Mouse (Mus musculus) Patski (cell line): ENCODE results near the gene Oprl1. TPM values are rescaled to one million over a fixed set of nuclear protein-coding genes. Genes with fewer than 3 reads are reported as not detected.

Source experiments
- ATAC-seq: fragments of 100-300 bp; one replicate; pipeline ENCODE4 v1.8.0; 2021
- CTCF ChIA-PET: fragments of 350-600 bp; sonication (Branson Sonifier 250); formaldehyde crosslinking; loops from one replicate; lab custom pipeline; 2022; ENCODE audit warnings: inconsistent platforms; lab: Charles Lee
- POLR2A ChIA-PET: fragments of 350-600 bp; sonication (Branson Sonifier 250); formaldehyde crosslinking; loops from one replicate; lab custom pipeline; 2022; ENCODE audit warnings: antibody characterized with exemption, inconsistent platforms; lab: Charles Lee
- DNase-seq: peaks from one replicate; pipeline ENCODE4 v3.0.0-alpha.2; 2011; ENCODE audit warnings: low read depth, low spot score
- H3K27me3 ChIP-seq: fragments of 371-371 bp; one replicate; pipeline ENCODE4 v1.5.1; 2021
- CTCF ChIP-seq: fragments of 100-300 bp; IDR thresholded peaks from one replicate; pipeline ENCODE4 v1.5.1; 2021
- in situ Hi-C: fragments of 300-500 bp; cut with MboI; formaldehyde crosslinking; loops from 3 replicates; pipeline ENCODE4 v1.11.1; 2018; ENCODE audit warnings: low pct_unique_long_range_greater_than_20kb, mixed read lengths
- polyA plus RNA-seq: library from polyadenylated mRNA; unstranded; gene quantifications from one replicate; pipeline ENCODE4 v1.2.3, GENCODE M21; 2021

The Oprl1 gene
- polyA plus RNA-seq, 1 experiment from 2014 or later, result not detected

DNA sequence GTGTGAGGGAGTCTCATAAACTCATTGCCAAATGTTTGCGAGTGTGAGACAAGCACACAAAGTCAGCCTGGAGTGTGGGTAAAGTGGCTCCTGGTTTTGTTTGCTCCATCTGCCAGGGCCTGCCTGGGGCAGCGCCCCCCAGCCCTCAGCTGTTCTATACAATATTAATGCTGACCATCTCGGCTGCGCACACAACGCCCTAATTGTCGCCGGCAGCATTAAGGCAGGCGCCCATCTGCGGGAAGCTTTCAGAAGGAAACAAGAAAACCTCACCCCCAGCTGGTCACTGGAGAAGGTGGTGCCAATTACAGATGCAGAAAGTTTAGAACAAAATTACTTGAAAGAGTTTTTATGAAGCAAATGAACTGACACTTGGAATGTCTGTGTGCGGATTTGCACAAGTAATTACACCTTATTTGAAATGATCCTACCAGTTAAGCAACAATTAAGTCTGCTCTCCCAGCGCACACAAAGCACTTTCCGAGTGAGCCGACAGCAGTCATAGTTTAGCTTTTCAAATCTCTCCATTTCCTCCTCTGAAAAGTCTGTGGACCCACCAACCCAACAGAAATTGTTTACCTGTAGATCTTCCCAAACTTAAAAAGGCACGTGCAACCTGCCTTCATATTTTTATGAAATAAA lies 49.2 kb downstream of the Oprl1 start:
- ATAC-seq (no peak), DNase-seq (no peak)
- no peak for TF ChIP-seq CTCF
- ChIA-PET CTCF (interaction anchor here (1.0 kb wide), 1 partner anchor 10 kb away, joined by 3 read pairs; no protein-coding TSS in a partner anchor), POLR2A (no interaction called here)
- peaks cover 66% of the 10 kb centered on the region for H3K27me3 ChIP-seq
- in situ Hi-C loops, result no loop called here

GRCm38 (mm10) chr2:181764600-181764999 lies 49.8 kb downstream of the Oprl1 start:
- TF ChIP-seq CTCF, result no peak
- in situ Hi-C loops, result no loop called here
- no peak for DNase-seq
- peaks cover 63% of the 10 kb centered on the region for H3K27me3 ChIP-seq
- ATAC-seq, result no peak
- POLR2A ChIA-PET, result no interaction called here
- CTCF ChIA-PET, result interaction anchor here (1.0 kb wide), 1 partner anchor 10 kb away, joined by 3 read pairs; no protein-coding TSS in a partner anchor

GRCm38 (mm10) chr2:181765251-181765650 lies 50.4 kb downstream of the Oprl1 start:
- peaks cover 67% of the 10 kb centered on the region for H3K27me3 ChIP-seq
- DNase-seq (no peak), ATAC-seq (no peak)
- in situ Hi-C loops, result no loop called here
- no peak for TF ChIP-seq CTCF
- CTCF ChIA-PET, result interaction anchor here (0.5 kb wide), 1 partner anchor 243 kb away, joined by 3 read pairs; no protein-coding TSS in a partner anchor
- POLR2A ChIA-PET, result no interaction called here

- H3K27me3 ChIP-seq, result peaks cover 66% of the 10 kb centered on the region
- CTCF ChIA-PET, result interaction anchor here (1.1 kb wide), 1 partner anchor 11 kb away, joined by 3 read pairs; no protein-coding TSS in a partner anchor
- POLR2A ChIA-PET, result no interaction called here
- in situ Hi-C loops, result no loop called here
- no peak for TF ChIP-seq CTCF
- no peak for DNase-seq
- no peak for ATAC-seq
Observed at GRCm38 (mm10) chr2:181766672-181767557, 52.1 kb downstream of the Oprl1 start.

- ChIA-PET POLR2A (no interaction called here), CTCF (no interaction called here)
- ATAC-seq (no peak), DNase-seq (no peak)
- in situ Hi-C loops, result no loop called here
- TF ChIP-seq CTCF, result no peak
- H3K27me3 ChIP-seq, result peaks cover 68% of the 10 kb centered on the region
Observed at GRCm38 (mm10) chr2:181768451-181768850, 53.6 kb downstream of the Oprl1 start.

GRCm38 (mm10) chr2:181769397-181769796 lies 54.6 kb downstream of the Oprl1 start:
- CTCF ChIA-PET, result no interaction called here
- ATAC-seq (no peak), DNase-seq (no peak)
- TF ChIP-seq CTCF, result no peak
- POLR2A ChIA-PET, result no interaction called here
- H3K27me3 ChIP-seq, result peaks cover 69% of the 10 kb centered on the region
- in situ Hi-C loops, result no loop called here

Other genes starting within 250 kb of the Oprl1 start
- gene Abhd16b, start 221.8 kb upstream of the Oprl1 start, polyA plus RNA-seq, result 1.0 TPM
- gene Tpd52l2, start 217.9 kb upstream of the Oprl1 start, polyA plus RNA-seq, result 179 TPM
- gene Dnajc5, start 194.5 kb upstream of the Oprl1 start, polyA plus RNA-seq, result 110 TPM
- 116 TPM for gene Uckl1, start 130.1 kb upstream of the Oprl1 start, polyA plus RNA-seq
- gene Prpf6, start 123.1 kb upstream of the Oprl1 start, polyA plus RNA-seq, result 77.4 TPM
- gene Zfp512b, start 122.2 kb upstream of the Oprl1 start, polyA plus RNA-seq, result 63.1 TPM
- gene Samd10, start 115.8 kb upstream of the Oprl1 start, polyA plus RNA-seq, result 22.4 TPM
- gene Gm29797, start 58.0 kb upstream of the Oprl1 start, polyA plus RNA-seq, result 0.15 TPM
- 0.04 TPM for gene Sox18, start 43.4 kb upstream of the Oprl1 start, polyA plus RNA-seq
- 22.9 TPM for gene Tcea2, start 34.7 kb upstream of the Oprl1 start, polyA plus RNA-seq
- gene Rgs19, start 21.0 kb upstream of the Oprl1 start, polyA plus RNA-seq, result 42.4 TPM
- not detected for gene Lkaaear1, start 16.6 kb upstream of the Oprl1 start, polyA plus RNA-seq
- not detected for gene Myt1, start 48.3 kb downstream of the Oprl1 start, polyA plus RNA-seq
- 63.3 TPM for gene Pcmtd2, start 122.8 kb downstream of the Oprl1 start, polyA plus RNA-seq
- gene Polr3k, start 149.3 kb downstream of the Oprl1 start, polyA plus RNA-seq, result 24.3 TPM